Mouse (Mus musculus) CH12.LX (cell line): Measurements from ENCODE around the gene Zbtb25. TPM values are rescaled to one million over a fixed set of nuclear protein-coding genes. Genes with fewer than 3 reads are reported as not detected.

Experiments
- DNase-seq: peaks from one replicate; pipeline ENCODE4 v3.0.0-alpha.2; 2013; ENCODE audit errors: extremely low read depth
- H3K27ac ChIP-seq: 2 replicates; pipeline ENCODE4 v1.5.1; 2012; ENCODE audit warnings: low read depth, mild to moderate bottlenecking, control low read depth, moderate library complexity; ENCODE audit not compliant: insufficient read depth
- H3K27me3 ChIP-seq: replicated peaks from 2 replicates; pipeline ENCODE3; 2012; ENCODE audit warnings: inconsistent platforms
- H3K36me3 ChIP-seq, 2 experiments: replicated peaks in 1 of 2; 2 replicates each; pipeline versions ENCODE3 to v1.6.1; 2012; ENCODE audit warnings: inconsistent platforms in 1 of 2, low read length in 1 of 2, mild to moderate bottlenecking in 1 of 2, mixed read lengths in 1 of 2, moderate library complexity in 1 of 2; ENCODE audit not compliant: control insufficient read depth in 1 of 2, insufficient read depth in 1 of 2
- H3K4me1 ChIP-seq, 2 experiments: 2 replicates each; pipeline ENCODE4 v1.6.1; 2012; ENCODE audit warnings: inconsistent platforms in 1 of 2, moderate library complexity in 1 of 2; ENCODE audit not compliant: insufficient read depth in 2 of 2, control insufficient read depth in 1 of 2
- H3K4me2 ChIP-seq: 2 replicates; pipeline ENCODE4 v1.6.1; 2012; ENCODE audit warnings: low read depth, mild to moderate bottlenecking, control low read depth; ENCODE audit not compliant: poor library complexity, insufficient read depth, severe bottlenecking
- H3K4me3 ChIP-seq, 3 experiments: fragments of 150-350 bp in 1 of 3; sonication (generic) in 1 of 3; replicated peaks in 1 of 3; 2 replicates each; pipeline versions ENCODE3 to v1.5.1; 2011 to 2012; ENCODE audit warnings: low read depth in 2 of 3, low read length in 2 of 3, mild to moderate bottlenecking in 2 of 3, moderate library complexity in 2 of 3, control low read depth in 1 of 3, improper control_type of control experiment in 1 of 3, inconsistent platforms in 1 of 3, mixed read lengths in 1 of 3; ENCODE audit not compliant: poor library complexity in 1 of 3
- H3K79me2 ChIP-seq: replicated peaks from 2 replicates; pipeline ENCODE4 v1.6.1; 2012; ENCODE audit warnings: mild to moderate bottlenecking, moderate library complexity; ENCODE audit not compliant: control insufficient read depth, poor library complexity, insufficient read depth, severe bottlenecking; ENCODE audit errors: extremely low read depth
- H3K9ac ChIP-seq: 2 replicates; pipeline ENCODE4 v1.6.1; 2012; ENCODE audit warnings: low read depth, mild to moderate bottlenecking, control low read depth, moderate library complexity; ENCODE audit not compliant: insufficient read depth
- H3K9me3 ChIP-seq: replicated peaks from 2 replicates; pipeline ENCODE3; 2012; ENCODE audit warnings: low read length, inconsistent platforms, mixed read lengths
- BHLHE40 ChIP-seq: IDR thresholded peaks from 2 replicates; pipeline ENCODE4 v1.6.1; 2011; ENCODE audit warnings: mild to moderate bottlenecking, low read depth, low read length, improper control_type of control experiment
- CHD2 ChIP-seq: IDR thresholded peaks from 2 replicates; pipeline ENCODE4 v1.6.1; 2011; ENCODE audit warnings: low read length, improper control_type of control experiment
- CTCF ChIP-seq, 2 experiments: IDR thresholded peaks in 1 of 2; conservative IDR thresholded peaks in 1 of 2; 2 replicates each; pipeline ENCODE4 v1.5.1; 2011 to 2012; ENCODE audit warnings: low read depth in 2 of 2, low read length in 2 of 2, improper control_type of control experiment in 1 of 2, inconsistent platforms in 1 of 2, mild to moderate bottlenecking in 1 of 2, moderate library complexity in 1 of 2
- E2F4 ChIP-seq: IDR thresholded peaks from 2 replicates; pipeline ENCODE4 v1.6.1; 2011; ENCODE audit warnings: low read depth, low read length, improper control_type of control experiment; ENCODE audit not compliant: insufficient replicate concordance
- ELF1 ChIP-seq: IDR thresholded peaks from 2 replicates; pipeline ENCODE4 v1.6.1; 2014; ENCODE audit warnings: low read depth, mild to moderate bottlenecking, inconsistent platforms, low read length, improper control_type of control experiment
- ETS1 ChIP-seq: conservative IDR thresholded peaks from 2 replicates; pipeline ENCODE4 v1.6.1; 2012; ENCODE audit warnings: low read depth, mild to moderate bottlenecking, inconsistent platforms, low read length, improper control_type of control experiment, moderate library complexity
- HCFC1 ChIP-seq: IDR thresholded peaks from 2 replicates; pipeline ENCODE4 v1.6.1; 2012; ENCODE audit warnings: low read depth, mild to moderate bottlenecking, inconsistent platforms, low read length, improper control_type of control experiment
- JUND ChIP-seq: conservative IDR thresholded peaks from 2 replicates; pipeline ENCODE4 v1.6.1; 2011; ENCODE audit warnings: low read depth, low read length, improper control_type of control experiment
- MAFK ChIP-seq: IDR thresholded peaks from 2 replicates; pipeline ENCODE4 v1.6.1; 2011; ENCODE audit warnings: low read length, improper control_type of control experiment; ENCODE audit not compliant: insufficient replicate concordance
- MAZ ChIP-seq: IDR thresholded peaks from 2 replicates; pipeline ENCODE4 v1.6.1; 2012; ENCODE audit warnings: low read depth, mild to moderate bottlenecking, inconsistent platforms, low read length, improper control_type of control experiment, moderate library complexity
- MYC ChIP-seq: IDR thresholded peaks from 2 replicates; pipeline ENCODE4 v1.6.1; 2011; ENCODE audit warnings: low read depth, mild to moderate bottlenecking, improper control_type of control experiment, low read length
- NELFE ChIP-seq: IDR thresholded peaks from 2 replicates; pipeline ENCODE4 v1.6.1; 2011; ENCODE audit warnings: low read depth, low read length, improper control_type of control experiment
- NRF1 ChIP-seq: IDR thresholded peaks from 2 replicates; pipeline ENCODE4 v1.6.1; 2014; ENCODE audit warnings: low read depth, mild to moderate bottlenecking, inconsistent platforms, low read length, improper control_type of control experiment, moderate library complexity
- PAX5 ChIP-seq: IDR thresholded peaks from 2 replicates; pipeline ENCODE4 v1.6.1; 2012; ENCODE audit warnings: low read length, inconsistent platforms, mixed read lengths
- RAD21 ChIP-seq: IDR thresholded peaks from 2 replicates; pipeline ENCODE4 v1.6.1; 2011; ENCODE audit warnings: low read depth, mild to moderate bottlenecking, low read length, improper control_type of control experiment, moderate library complexity
- SMC3 ChIP-seq: IDR thresholded peaks from 2 replicates; pipeline ENCODE4 v1.6.1; 2011; ENCODE audit warnings: low read depth, low read length, improper control_type of control experiment
- USF2 ChIP-seq: conservative IDR thresholded peaks from 2 replicates; pipeline ENCODE4 v1.6.1; 2011; ENCODE audit warnings: low read depth, low read length, improper control_type of control experiment
- ZMIZ1 ChIP-seq: IDR thresholded peaks from 2 replicates; pipeline ENCODE4 v1.6.1; 2012; ENCODE audit warnings: low read depth, mild to moderate bottlenecking, inconsistent platforms, low read length, improper control_type of control experiment
- ZNF384 ChIP-seq: IDR thresholded peaks from 2 replicates; pipeline ENCODE4 v1.6.1; 2012; ENCODE audit warnings: low read depth, low read length, improper control_type of control experiment, inconsistent platforms
- dilution Hi-C: fragments of 300-500 bp; cut with MboI; formaldehyde crosslinking; loops from 2 replicates; pipeline ENCODE4 v1.14.3; 2020; ENCODE audit warnings: low sequenced_read_pairs; ENCODE audit not compliant: extremely low pct_unique_long_range_greater_than_20kb, extremely low pct_ligation_motif_present
- in situ Hi-C: fragments of 300-500 bp; cut with MboI; formaldehyde crosslinking; loops from 3 replicates; pipeline ENCODE4 v1.14.3; 2019; ENCODE audit warnings: low sequenced_read_pairs, low pct_ligation_motif_present, low pct_unique_long_range_greater_than_20kb, mixed read lengths
- polyA plus RNA-seq: library from polyadenylated mRNA; unstranded; fragments of >175 nt; gene quantifications from 2 replicates; pipeline ENCODE4 v1.2.1, GENCODE M21; 2012; ENCODE audit warnings: low read depth; ENCODE audit not compliant: insufficient read length
- total RNA-seq, 2 experiments: library from RNA; depleted of rRNA; stranded (reverse); fragments of 300-350 nt in 1 of 2; fragments of >200 nt in 1 of 2; gene quantifications; 2 replicates each; pipeline ENCODE4 v1.2.3; 2012 to 2014

Gene Zbtb25
- total and polyA plus RNA-seq, 3 experiments: 7.2 to 18.7 (median 7.3) TPM

GRCm38 (mm10) chr12:76341080-76341479 lies 28.3 kb downstream of the Zbtb25 start:
- no peak overlapping the region; the same call in 1 of the 2 replicates for H3K4me2 ChIP-seq
- in situ Hi-C loops (loop anchor here (25.0 kb wide), 1 partner anchor 329 kb away; no protein-coding TSS in a partner anchor), dilution Hi-C loops (no loop called here)
- H3K4me3 ChIP-seq: no peak overlapping the region
- no peak overlapping the region for H3K27ac ChIP-seq
- peaks cover 4 to 30% of the 10 kb centered on the region in 2 experiments for H3K36me3 ChIP-seq
- H3K27me3 ChIP-seq: no peaks in the 10 kb centered on the region
- H3K79me2 ChIP-seq: no peaks in the 10 kb centered on the region
- DNase-seq: peak; percentile 64
- no peaks in the 10 kb centered on the region for H3K9me3 ChIP-seq
- no peak overlapping the region for H3K9ac ChIP-seq
- peaks cover 0 to 15% of the 10 kb centered on the region in 2 experiments; a peak in 2 of 4 replicates for H3K4me1 ChIP-seq
- TF ChIP-seq SMC3 (peak; percentile 69), RAD21 (peak; percentile 92), USF2 (no peak), CTCF (conservative IDR thresholded peaks at IDR 0.05 in 1 of 2, IDR thresholded peaks at IDR 0.05 in 1 of 2; ENCODE audit: low read depth in 2 of 2, low read length in 2 of 2) (peak; percentile 54 to 90)
- TF ChIP-seq, all 38 proteins: peak for 3

GRCm38 (mm10) chr12:76336111-76336965 lies 33.1 kb downstream of the Zbtb25 start:
- Histone ChIP-seq H3K9me3 (no peaks in the 10 kb centered on the region), H3K79me2 (no peaks in the 10 kb centered on the region), H3K27me3 (no peaks in the 10 kb centered on the region), H3K4me2 (no peak overlapping the region), H3K4me1 (peaks cover 0 to 10% of the 10 kb centered on the region in 2 experiments; a peak in 2 of 4 replicates), H3K4me3 (no peak overlapping the region), H3K9ac (no peak overlapping the region), H3K36me3 (peaks cover 0 to 13% of the 10 kb centered on the region in 2 experiments), H3K27ac (no peak overlapping the region)
- no peak for DNase-seq
- TF ChIP-seq PAX5: no peak
- no peak for TF ChIP-seq CHD2
- no peak for TF ChIP-seq ZNF384
- no peak for TF ChIP-seq HCFC1
- TF ChIP-seq ELF1: no peak
- no peak for TF ChIP-seq ZMIZ1
- in situ Hi-C loops: loop anchor here (10.0 to 25.0 kb wide), 2 partner anchors 72 to 324 kb away; no protein-coding TSS in a partner anchor
- dilution Hi-C loops: no loop called here

GRCm38 (mm10) chr12:76335641-76336040 lies 33.8 kb downstream of the Zbtb25 start:
- TF ChIP-seq PAX5 (no peak), JUND (no peak), USF2 (no peak), E2F4 (no peak), MAFK (no peak), NELFE (no peak), ZNF384 (no peak), BHLHE40 (no peak), MYC (no peak), ELF1 (no peak), ETS1 (no peak), NRF1 (no peak), MAZ (no peak)
- Histone ChIP-seq H3K79me2 (no peaks in the 10 kb centered on the region), H3K4me3 (no peak overlapping the region), H3K4me2 (no peak overlapping the region), H3K27me3 (no peaks in the 10 kb centered on the region), H3K27ac (no peak overlapping the region), H3K9me3 (no peaks in the 10 kb centered on the region), H3K36me3 (peaks cover 0 to 17% of the 10 kb centered on the region in 2 experiments), H3K9ac (no peak overlapping the region), H3K4me1 (peaks cover 0 to 6% of the 10 kb centered on the region in 2 experiments; a peak in 2 of 4 replicates)
- in situ Hi-C loops: loop anchor here (10.0 to 25.0 kb wide), 2 partner anchors 71 to 323 kb away; no protein-coding TSS in a partner anchor
- dilution Hi-C loops: no loop called here
- DNase-seq: no peak
